Mouse (Mus musculus): Measurements from ENCODE around the gene Gstz1.
"Not testable (repeated sequence)": the region's sequence is repeated elsewhere in the genome, so short reads cannot be mapped to it uniquely, and the experiment has no call there.

Gstz1 gene

DNA sequence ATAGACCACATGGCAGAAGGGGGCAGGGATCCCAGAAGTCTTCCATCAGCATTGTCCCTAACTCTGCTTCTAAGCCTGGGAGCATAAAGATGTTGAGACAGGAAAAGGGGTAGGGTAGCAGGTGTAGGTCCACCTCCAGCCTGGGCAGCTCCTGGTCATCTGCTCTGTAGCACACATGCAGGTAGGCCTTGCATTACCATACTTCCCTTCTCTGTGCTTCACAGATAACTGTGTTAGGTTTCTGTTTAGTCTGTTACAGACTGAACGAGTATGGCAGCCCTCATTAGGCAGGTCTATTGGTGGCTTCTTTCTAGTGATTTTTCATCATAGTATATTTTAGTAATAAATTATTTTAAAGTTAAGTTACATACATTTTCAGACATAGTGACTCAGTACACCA, 13.3 kb downstream of the Gstz1 start:
- DNase-seq, result no peak

DNA sequence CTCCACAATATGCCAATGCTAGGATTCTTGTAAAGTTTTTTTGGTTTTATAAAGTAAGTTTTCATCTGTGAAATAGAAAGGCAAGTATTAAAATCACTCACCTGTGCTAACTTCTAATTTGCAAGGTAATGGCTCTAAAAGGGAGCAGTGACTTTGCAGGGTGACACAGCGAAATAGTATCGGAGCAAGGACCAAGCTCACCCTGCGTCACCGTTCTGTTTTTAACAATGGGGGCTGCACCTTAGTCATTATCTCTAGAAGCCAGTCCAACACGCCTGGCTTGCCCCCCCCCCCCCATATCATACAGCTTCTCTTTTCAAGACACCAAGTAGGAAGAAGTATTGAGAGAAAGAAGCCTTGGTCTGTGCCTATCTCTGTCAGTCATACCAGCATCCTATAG, 13.8 kb downstream of the Gstz1 start:
- DNase-seq, result no peak

DNA sequence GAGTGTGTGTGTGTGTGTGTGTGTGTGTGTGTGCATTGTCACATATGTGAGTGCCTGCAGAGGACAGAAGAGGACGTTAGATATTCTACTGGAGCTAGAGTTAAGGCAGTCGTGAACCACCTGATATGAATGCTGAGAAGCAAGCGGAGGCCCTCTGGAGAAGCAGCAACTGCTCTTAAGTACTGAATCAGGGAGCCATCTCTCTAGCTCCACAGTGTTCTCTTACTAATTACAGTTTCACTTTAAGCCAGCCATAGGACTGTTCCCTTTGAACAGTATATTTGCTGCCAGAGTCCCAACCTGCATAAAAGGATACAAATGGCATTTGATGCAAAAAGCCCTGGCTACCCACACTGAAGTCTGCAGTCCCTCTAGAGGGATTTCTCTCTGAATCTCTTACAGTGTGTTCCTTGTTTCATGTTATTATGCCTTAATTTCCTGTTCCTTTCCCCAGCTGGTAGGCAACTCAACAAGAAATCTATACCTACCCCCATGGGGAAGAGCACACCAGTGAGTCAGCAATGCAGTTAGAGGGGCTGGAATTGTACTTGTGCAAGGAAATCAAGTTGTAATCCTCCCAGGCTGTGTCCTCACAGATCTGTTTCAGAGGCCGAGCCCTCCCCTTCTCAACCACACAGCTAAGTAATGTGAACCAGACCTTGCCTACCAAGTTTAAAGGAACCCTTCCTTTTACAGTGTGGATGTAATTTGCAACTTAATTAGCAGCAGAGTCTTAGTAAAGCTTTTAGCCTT, 28.4 kb downstream of the Gstz1 start:
- DNase-seq, result no peak

DNA sequence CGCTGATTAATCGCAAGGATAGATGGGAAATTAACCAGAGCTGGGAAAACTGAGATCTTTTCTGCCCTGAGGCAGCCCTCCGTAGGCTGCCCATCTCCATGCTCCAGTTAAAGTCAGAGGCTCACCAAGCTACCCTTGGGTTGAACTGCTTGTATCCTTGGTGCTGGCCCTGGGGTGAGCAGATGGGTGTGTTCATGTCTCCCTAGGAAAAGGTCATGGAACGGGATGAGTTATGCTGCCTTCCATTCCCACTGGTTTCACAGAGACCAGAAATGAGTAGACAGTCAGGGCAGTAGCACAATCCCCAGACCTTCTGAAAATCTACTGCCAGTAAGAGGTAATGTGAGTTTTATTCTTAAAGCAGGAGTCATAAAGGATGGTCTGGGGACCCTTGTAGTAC, 30.7 kb downstream of the Gstz1 start:
- DNase-seq, result no peak

DNA sequence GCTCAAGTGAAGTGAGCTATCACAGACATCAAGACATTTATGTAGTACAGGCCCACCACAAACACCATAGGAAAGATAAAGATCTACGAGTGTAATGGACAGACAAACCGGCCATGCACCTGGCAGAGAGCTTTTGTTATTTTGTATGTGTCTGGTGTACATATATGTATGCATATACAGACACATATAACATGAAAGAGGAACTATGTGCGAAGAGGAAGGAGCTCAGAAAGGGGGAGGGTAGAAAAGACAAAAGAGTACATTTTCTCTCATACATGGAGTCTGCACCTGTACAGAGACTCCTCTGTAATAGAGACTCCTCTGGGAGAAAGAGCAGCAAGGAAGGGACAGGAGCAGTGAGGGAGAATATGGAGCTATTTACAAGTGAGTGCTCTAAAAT, 46.0 kb downstream of the Gstz1 start:
- no peak for DNase-seq

DNA sequence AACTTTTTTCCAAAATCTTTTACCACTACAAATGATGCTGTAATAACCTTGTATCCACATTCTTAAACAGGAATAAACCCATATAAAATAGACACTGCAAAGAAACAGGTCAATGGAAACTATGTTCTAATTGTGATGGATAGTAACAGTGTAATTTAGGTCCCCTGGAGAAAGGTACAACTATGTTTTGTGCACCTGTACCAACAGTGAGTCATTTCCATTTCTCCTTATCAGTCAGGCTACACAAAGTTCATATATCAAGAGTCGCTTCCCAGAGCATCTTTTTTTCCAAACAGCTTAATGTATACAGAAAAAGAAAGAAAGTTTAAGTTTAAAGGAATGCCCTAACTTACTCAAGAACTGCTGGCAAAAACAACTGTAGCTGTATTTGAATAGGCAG, 48.1 kb downstream of the Gstz1 start:
- DNase-seq, result no peak

DNA sequence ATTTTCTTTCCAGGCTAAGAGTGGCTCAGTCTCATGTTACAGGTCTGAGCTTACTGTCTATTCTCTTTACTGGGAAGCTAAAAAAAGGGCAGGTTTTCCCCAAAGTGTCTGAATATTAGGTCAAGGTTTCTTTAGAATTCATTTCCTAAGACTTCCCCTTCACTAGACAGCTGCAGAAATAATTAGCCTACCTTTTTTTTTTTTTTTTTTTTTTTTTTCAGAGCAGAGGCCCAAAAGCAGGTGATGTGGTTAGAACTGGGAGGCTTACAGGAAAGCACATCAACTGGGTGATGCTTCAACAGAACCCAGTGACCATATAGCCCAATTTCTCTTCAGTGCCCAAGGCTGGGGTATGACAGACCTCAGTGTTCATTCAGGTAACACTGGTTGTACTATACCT, 49.3 kb downstream of the Gstz1 start:
- no peak for DNase-seq

DNA sequence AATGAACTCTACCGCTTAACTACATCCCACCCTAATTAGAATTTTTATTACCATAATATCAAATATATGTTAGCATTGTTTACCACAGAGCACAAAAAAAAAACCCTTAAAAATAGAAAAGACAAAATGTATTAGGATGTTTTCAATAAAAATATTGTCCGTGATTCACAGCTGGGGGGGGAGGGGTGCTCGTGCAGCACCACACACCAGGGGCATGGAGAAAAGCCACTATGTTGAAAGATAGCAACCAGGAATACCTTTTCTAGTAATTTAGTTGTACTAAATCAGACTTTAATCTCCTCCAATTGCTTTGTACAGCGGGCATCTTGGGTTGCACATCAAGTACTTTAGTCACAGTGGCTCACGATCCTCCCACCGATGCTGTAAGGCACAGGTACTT, 51.8 kb downstream of the Gstz1 start:
- no peak for DNase-seq

DNA sequence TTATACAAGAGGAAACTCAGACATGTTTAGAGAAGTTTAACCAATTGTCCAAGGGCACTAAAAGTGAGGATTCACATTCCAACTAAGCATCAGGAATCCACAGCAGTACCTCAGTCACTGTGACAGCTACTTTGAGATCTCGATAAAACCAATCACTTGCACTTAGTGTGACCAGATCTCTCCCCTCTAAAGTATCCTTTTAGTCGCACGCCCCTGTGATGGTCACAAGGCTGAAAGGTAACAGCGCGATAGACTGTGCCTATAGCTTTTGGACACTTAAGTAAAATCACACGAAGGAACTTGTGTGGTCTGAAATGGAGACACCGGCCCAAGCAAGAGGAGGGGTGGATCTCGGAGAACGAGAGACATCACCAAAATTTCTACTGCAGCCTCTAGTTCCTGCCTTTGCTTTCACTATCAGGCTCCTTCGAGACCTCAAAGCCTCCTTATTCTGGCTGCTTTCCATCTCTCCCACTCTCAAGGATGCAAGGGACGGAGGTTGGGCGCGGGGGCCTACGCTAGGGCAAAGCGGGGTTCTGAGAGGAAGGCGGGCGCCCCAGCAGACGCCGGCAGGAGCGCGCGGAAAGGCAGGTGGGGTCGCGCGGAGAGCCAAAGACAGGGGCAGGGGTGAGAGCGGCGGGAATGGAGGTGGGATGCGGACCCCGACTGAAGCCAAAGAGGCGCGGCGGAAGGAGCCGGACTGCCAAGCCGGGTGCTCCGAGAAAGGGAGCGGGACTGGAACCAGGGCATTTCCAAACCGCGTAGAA, 52.4 kb downstream of the Gstz1 start, which contains the start of gene Samd15:
Gene Samd15, plus strand, starts transcription at position 518 of the 767 bp plus-strand sequence.
- peak; percentile 16 for DNase-seq

DNA sequence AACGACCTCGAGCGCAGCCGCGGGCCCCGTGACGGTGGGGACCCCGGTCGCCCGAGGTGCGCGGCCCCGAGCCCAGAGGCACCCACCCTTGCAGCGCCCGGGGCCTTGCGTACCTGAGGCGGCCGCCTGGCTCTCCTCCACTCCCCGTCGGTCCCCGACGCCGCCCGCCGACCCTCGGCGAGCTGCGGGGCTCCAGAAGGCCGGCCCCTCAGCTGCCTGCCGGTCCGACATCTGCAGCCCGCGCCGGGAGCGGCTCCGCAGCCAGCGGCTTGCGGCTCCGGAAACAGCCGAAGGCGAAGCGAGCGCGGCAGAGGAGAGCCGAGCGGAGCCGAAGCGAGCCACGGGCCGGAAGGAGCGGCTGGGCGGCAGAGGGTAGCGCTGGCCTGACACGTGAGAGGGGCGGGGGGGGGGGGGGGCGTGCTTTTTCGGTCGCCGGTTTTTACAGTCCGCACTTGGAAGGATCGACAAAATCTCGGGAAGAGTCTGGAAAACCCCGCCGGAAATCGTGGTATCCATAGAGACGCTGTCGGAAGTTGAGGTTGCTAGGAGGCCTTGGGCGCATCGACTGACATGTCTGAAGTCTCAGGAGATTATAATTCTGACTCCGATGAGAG, 53.1 kb downstream of the Gstz1 start, which contains the start of gene Tmed8:
Gene Tmed8, minus strand, starts transcription at position 482 of the 614 bp plus-strand sequence.
- DNase-seq, result peak; percentile 68

DNA sequence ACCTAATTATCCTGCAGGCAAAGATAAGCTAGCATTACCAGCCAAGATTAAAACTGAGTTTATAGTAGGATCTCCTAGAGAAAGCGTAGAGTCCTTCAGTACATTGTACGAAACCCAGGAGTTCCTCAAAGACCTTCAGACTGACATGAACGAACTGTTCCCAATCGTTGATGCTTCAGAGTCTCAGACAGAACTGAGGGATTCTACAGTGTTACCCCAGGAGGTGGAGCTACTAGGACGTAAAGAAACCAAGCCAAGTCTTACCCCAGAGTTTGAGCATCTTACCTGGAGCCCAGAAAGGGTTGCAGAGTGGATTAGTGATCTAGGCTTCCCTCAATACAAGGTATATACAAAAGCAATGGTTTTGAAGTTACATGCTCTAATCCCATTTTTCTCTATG, 54.7 kb downstream of the Gstz1 start:
- DNase-seq, result no peak

DNA sequence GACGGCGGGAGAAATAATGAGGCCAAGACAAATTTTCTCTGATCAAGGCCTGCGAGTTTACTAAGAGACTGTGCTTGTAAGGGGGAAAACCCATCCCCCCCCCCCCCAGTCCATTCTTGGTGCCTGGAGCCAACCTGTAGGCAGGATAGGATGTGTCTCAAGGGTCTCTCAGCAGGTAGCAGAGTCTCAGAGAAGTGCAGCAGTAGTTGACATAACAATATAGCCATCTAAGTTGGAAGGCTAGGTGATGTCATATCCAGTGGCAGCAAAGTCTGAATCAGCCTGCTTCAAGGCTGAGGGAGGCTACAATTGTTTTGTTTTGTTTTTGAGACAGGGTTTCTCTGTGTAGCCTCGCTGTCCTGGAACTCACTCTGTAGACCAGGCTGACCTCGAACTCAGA, 58.8 kb downstream of the Gstz1 start:
- not testable (repeated sequence) for DNase-seq

DNA sequence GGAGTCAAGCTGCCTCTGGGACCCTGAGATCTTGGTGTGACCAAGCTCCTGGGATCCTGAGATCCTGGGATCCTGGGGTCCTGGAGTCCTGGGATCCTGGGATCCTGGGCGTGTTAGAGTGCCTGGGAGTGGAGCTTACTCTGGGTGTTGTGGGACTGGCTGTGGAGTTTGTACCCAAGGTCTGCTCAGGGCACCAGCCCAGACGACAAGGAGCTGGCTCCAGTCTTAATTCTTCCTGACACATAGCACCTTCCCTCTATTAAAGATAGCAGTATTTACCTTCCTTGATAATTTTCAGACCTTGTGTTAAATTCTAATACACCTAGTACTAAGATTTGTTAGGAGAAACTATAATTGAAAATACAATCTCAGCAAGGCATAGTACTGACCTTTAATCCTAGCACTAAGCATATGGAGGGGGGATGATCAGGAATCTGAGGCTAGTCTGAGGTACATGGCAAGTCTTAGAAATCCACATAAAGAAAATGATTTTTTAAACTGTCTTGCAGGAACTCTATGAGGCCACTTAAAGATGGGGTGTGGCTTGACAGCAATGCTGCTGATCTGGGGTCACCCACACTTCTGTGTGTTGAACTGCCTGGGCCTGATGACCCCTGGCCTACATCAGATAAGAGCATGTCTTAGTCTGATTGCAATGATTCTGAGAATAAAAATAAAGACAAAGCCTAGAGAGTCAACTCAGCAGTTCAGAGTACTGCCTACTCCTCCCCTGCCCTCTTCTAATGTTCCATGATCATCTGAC, 66.1 kb downstream of the Gstz1 start:
- DNase-seq, result no peak
